Mouse (Mus musculus): Measurements from ENCODE around the gene Gp1ba.
A peak's percentile ranks its signal among the peaks of the same experiment; 100 is the strongest.

- TF ChIP-seq CTCF (IDR thresholded peaks at IDR 0.05; ENCODE audit: borderline replicate concordance, control insufficient read depth, extremely low read depth, insufficient read depth, low read length, poor library complexity) (no peak; the same call in 1 of the 2 replicates), POLR2A (IDR thresholded peaks at IDR 0.05; ENCODE audit: control insufficient read depth, extremely low read depth, insufficient read depth, low read length, poor library complexity) (peak; percentile 58)
Measured at GRCm38 (mm10) chr11:70615074-70615473, 23.8 kb upstream of the Gp1ba start.
